29 mouse cellular contexts compared by ENCODE assay signal in genomic region chr17:69821473-69821872, GRCm38 (mm10).
DNase-seq lines count a peak whose midpoint lies in the region; ATAC-seq and TF ChIP-seq lines count a peak whose summit lies in the region.
"Had no signal": no experiment of that assay in that cellular context is flagged by ENCODE, and none has a peak within 500 bp of the region (broad histone marks: within the 10 kb centered on the region; RNA-seq: fewer than 3 reads in every experiment).

No protein-coding gene starts in this region.

- no peak for DNase-seq in layer of hippocampus, adult 2 months (ENCODE audit: low spot score in 2 of 2)
- DNase-seq in layer of hippocampus, adult 11-12 months (ENCODE audit: low spot score): no peak
- peak; percentile 20 for DNase-seq in midbrain, postnatal 0 days (ENCODE audit: low spot score)
- no peak for DNase-seq in midbrain, embryonic 10.5 days (ENCODE audit: low spot score)
- DNase-seq in right cerebral cortex, postnatal 10 days (ENCODE audit: low spot score in 2 of 2): peak; percentile 26 to 41
- no peak for DNase-seq in embryo, embryonic 10 days (ENCODE audit: low spot score)
- DNase-seq: adrenal gland, postnatal 25 days; B cell, adult 2 months; cerebellum, adult 18-20 months; cerebellum, postnatal 14 days; gastrocnemius, postnatal 10 days; heart, postnatal 10 days; kidney, adult 2 months; kidney, postnatal 36 days had no signal

- 55% methylated on average over 5 of the region's 5 CpGs for WGBS in midbrain, postnatal 0 days
- 85% methylated on average over 5 of the region's 5 CpGs for WGBS in midbrain, embryonic 10.5 days

- no peak overlapping the region for H3K4me2 ChIP-seq in midbrain, postnatal 0 days (ENCODE audit: low read depth, low read length, poor library complexity, severe bottlenecking)
- H3K4me2 ChIP-seq: embryonic facial prominence, embryonic 15.5 days; forebrain, embryonic 15.5 days; heart, embryonic 13.5 days; intestine, embryonic 15.5 days; limb, embryonic 12.5 days; liver, embryonic 15.5 days; lung, embryonic 15.5 days; midbrain, embryonic 11.5 days; neural tube, embryonic 12.5 days; stomach, embryonic 15.5 days had no signal

- no peak overlapping the region for H3K9ac ChIP-seq in midbrain, postnatal 0 days (replicated peaks; ENCODE audit: low read length, poor library complexity, severe bottlenecking)
- H3K9ac ChIP-seq: embryonic facial prominence, embryonic 15.5 days; forebrain, embryonic 15.5 days; heart, embryonic 13.5 days; intestine, embryonic 15.5 days; limb, embryonic 12.5 days; liver, embryonic 15.5 days; lung, embryonic 15.5 days; neural tube, embryonic 12.5 days; stomach, embryonic 15.5 days had no signal

- no peak for TF ChIP-seq CTCF in layer of hippocampus, adult 2 months (conservative IDR thresholded peaks at IDR 0.05)
- TF ChIP-seq CTCF in midbrain, postnatal 0 days (IDR thresholded peaks at IDR 0.05): no peak

- H3K27ac ChIP-seq in layer of hippocampus, adult 2 months: peak overlapping the region; percentile 63
- H3K27ac ChIP-seq in midbrain, postnatal 0 days (ENCODE audit: low read depth, low read length): no peak overlapping the region
- H3K27ac ChIP-seq in midbrain, embryonic 10.5 days (replicated peaks): no peak overlapping the region
- H3K27ac ChIP-seq: embryonic facial prominence, embryonic 10.5 days; embryonic facial prominence, embryonic 15.5 days; forebrain, embryonic 15.5 days; heart, embryonic 13.5 days; hindbrain, embryonic 10.5 days; intestine, embryonic 15.5 days; limb, embryonic 12.5 days; liver, embryonic 15.5 days; lung, embryonic 15.5 days; neural tube, embryonic 12.5 days; stomach, embryonic 15.5 days had no signal

- H3K4me3 ChIP-seq in layer of hippocampus, adult 2 months: peak overlapping the region; percentile 29; the same call in 1 of the 2 replicates
- H3K4me3 ChIP-seq in midbrain, postnatal 0 days (ENCODE audit: low read depth, low read length): no peak overlapping the region
- no peak overlapping the region for H3K4me3 ChIP-seq in midbrain, embryonic 10.5 days
- H3K4me3 ChIP-seq: embryonic facial prominence, embryonic 10.5 days; embryonic facial prominence, embryonic 15.5 days; forebrain, embryonic 15.5 days; heart, embryonic 13.5 days; hindbrain, embryonic 10.5 days; intestine, embryonic 15.5 days; limb, embryonic 12.5 days; liver, embryonic 15.5 days; lung, embryonic 15.5 days; myocyte; neural tube, embryonic 12.5 days; stomach, embryonic 15.5 days had no signal

- no peaks in the 10 kb centered on the region for H3K9me3 ChIP-seq in midbrain, postnatal 0 days (ENCODE audit: low read length)
- H3K9me3 ChIP-seq in midbrain, embryonic 10.5 days (replicated peaks): no peaks in the 10 kb centered on the region
- H3K9me3 ChIP-seq: embryonic facial prominence, embryonic 10.5 days; embryonic facial prominence, embryonic 15.5 days; forebrain, embryonic 15.5 days; heart, embryonic 13.5 days; hindbrain, embryonic 10.5 days; intestine, embryonic 15.5 days; limb, embryonic 12.5 days; lung, embryonic 15.5 days; neural tube, embryonic 12.5 days; stomach, embryonic 15.5 days had no signal

- H3K4me1 ChIP-seq in midbrain, postnatal 0 days (ENCODE audit: insufficient read depth, low read length): 0 out of 2 replicates have a peak, but pooled peaks cover 3% of the 10 kb centered on the region
- no peaks in the 10 kb centered on the region for H3K4me1 ChIP-seq in midbrain, embryonic 10.5 days
- H3K4me1 ChIP-seq: embryonic facial prominence, embryonic 10.5 days; embryonic facial prominence, embryonic 15.5 days; forebrain, embryonic 15.5 days; heart, embryonic 13.5 days; hindbrain, embryonic 10.5 days; intestine, embryonic 15.5 days; limb, embryonic 12.5 days; liver, embryonic 15.5 days; lung, embryonic 15.5 days; neural tube, embryonic 12.5 days; stomach, embryonic 15.5 days had no signal

- no peaks in the 10 kb centered on the region for H3K36me3 ChIP-seq in midbrain, postnatal 0 days (ENCODE audit: insufficient read depth, low read length)
- no peaks in the 10 kb centered on the region for H3K36me3 ChIP-seq in midbrain, embryonic 10.5 days
- H3K36me3 ChIP-seq: embryonic facial prominence, embryonic 10.5 days; embryonic facial prominence, embryonic 15.5 days; forebrain, embryonic 15.5 days; heart, embryonic 13.5 days; hindbrain, embryonic 10.5 days; intestine, embryonic 15.5 days; limb, embryonic 12.5 days; liver, embryonic 15.5 days; lung, embryonic 15.5 days; neural tube, embryonic 12.5 days; stomach, embryonic 15.5 days had no signal

- peak; percentile 41; the same call in 1 of the 2 replicates for ATAC-seq in midbrain, postnatal 0 days (ENCODE audit: low FRiP score)
- ATAC-seq: forebrain, embryonic 15.5 days; hindbrain, embryonic 16.5 days; intestine, embryonic 15.5 days; midbrain, embryonic 16.5 days had no signal

- no peaks in the 10 kb centered on the region for H3K27me3 ChIP-seq in midbrain, postnatal 0 days (ENCODE audit: insufficient read depth, low read length)
- no peaks in the 10 kb centered on the region for H3K27me3 ChIP-seq in midbrain, embryonic 10.5 days (ENCODE audit: low read depth, poor library complexity, severe bottlenecking)
- H3K27me3 ChIP-seq: embryonic facial prominence, embryonic 15.5 days; forebrain, embryonic 15.5 days; heart, embryonic 13.5 days; intestine, embryonic 15.5 days; limb, embryonic 12.5 days; liver, embryonic 15.5 days; lung, embryonic 15.5 days; neural tube, embryonic 12.5 days; stomach, embryonic 15.5 days had no signal

Comparison
In these comparisons a context has a peak if more than half of its experiments do, and no peak if none do; other contexts are left out.
1. DNase-seq: peak in midbrain, postnatal 0 days (single experiment) and right cerebral cortex, postnatal 10 days (2 of 2); none in layer of hippocampus, adult 2 months (0 of 2), layer of hippocampus, adult 11-12 months (single experiment), midbrain, embryonic 10.5 days (single experiment) and embryo, embryonic 10 days (single experiment).